Mouse (Mus musculus): ENCODE measurements around the gene Gm20388.

- TF ChIP-seq EP300 (IDR thresholded peaks at IDR 0.05; ENCODE audit: low read depth) (no peak), CTCF (IDR thresholded peaks at IDR 0.05; ENCODE audit: low read depth) (no peak)
These were observed 125.9 kb downstream of the Gm20388 start for GRCm38 (mm10) chr8:120036578-120036977.
